Mouse (Mus musculus): Measurements from ENCODE around the gene Pomc. TPM values are rescaled to one million over a fixed set of nuclear protein-coding genes. Genes with fewer than 3 reads are reported as not detected.

Gene Pomc
- polyA plus RNA-seq, 1 experiment from 2014 or later = 2.6 TPM

DNA sequence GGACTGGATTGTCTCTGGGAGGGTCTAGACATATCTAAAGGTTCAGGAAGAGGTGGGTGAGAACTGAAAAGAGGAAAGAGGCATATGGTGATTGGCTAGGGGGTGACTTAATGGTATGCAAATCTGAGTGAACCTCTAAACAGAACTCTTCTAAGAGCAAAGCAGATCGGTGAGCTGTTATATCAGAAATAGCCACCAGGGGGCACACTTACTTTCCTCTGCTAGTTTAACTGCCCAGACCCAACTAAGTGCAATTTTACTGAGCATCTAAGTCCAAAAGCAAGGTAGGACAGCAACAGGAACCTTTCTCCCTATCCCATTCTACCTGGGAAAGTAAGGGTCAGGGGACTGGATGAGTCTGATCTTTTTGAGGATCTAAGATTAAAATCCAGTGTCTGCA is 29.0 kb downstream of the Pomc start:
- WGBS = 0% methylated on average over 1 of the region's 1 CpGs

DNA sequence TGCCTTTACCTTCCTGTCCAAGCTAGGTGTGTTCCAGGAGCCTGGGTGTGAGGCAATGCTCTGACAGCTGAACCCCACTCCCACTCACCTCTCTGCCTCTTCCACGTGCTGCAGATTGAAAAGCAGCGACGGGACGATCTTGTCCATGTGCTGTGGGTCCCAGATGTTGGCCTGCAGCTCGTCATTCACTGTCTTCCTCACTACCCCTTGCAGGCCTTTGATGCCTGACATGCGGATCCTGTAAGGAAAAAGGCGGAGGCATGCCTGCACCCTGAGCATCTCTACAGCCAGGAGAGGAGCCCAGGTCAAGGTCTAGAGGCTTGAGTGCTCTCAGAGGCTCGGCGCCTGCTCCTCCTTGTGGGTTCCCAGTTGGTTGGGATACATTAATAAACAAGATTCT is 29.7 kb downstream of the Pomc start:
- H3K4me2 ChIP-seq (ENCODE audit: low read depth, low read length) = no peak overlapping the region
- no peak overlapping the region for H3K9ac ChIP-seq (ENCODE audit: low read length)
- no peaks in the 10 kb centered on the region for H3K36me3 ChIP-seq (ENCODE audit: control insufficient read depth, insufficient read depth, low read length)
- no peaks in the 10 kb centered on the region for H3K9me3 ChIP-seq (ENCODE audit: control insufficient read depth, low read length)
- ATAC-seq (ENCODE audit: low read depth) = no peak
- peaks cover 11% of the 10 kb centered on the region for H3K4me1 ChIP-seq (replicated peaks; ENCODE audit: control insufficient read depth, insufficient read depth, low read length)
- H3K4me3 ChIP-seq (ENCODE audit: low read length) = no peak overlapping the region
- no peaks in the 10 kb centered on the region for H3K27me3 ChIP-seq (ENCODE audit: control insufficient read depth, insufficient read depth, low read depth, low read length)
- no peak overlapping the region for H3K27ac ChIP-seq (ENCODE audit: low read length)
- 64% methylated on average over 9 of the region's 9 CpGs for WGBS

More for the DNA sequence above, 29.0 kb downstream of the Pomc start:
- no peak for ATAC-seq (ENCODE audit: low read depth)
- Histone ChIP-seq H3K4me1 (replicated peaks; ENCODE audit: control insufficient read depth, insufficient read depth, low read length) (peaks cover 11% of the 10 kb centered on the region), H3K9ac (ENCODE audit: low read length) (no peak overlapping the region), H3K27ac (ENCODE audit: low read length) (no peak overlapping the region), H3K4me3 (ENCODE audit: low read length) (no peak overlapping the region), H3K27me3 (ENCODE audit: control insufficient read depth, insufficient read depth, low read depth, low read length) (no peaks in the 10 kb centered on the region), H3K4me2 (ENCODE audit: low read depth, low read length) (no peak overlapping the region), H3K36me3 (ENCODE audit: control insufficient read depth, insufficient read depth, low read length) (no peaks in the 10 kb centered on the region), H3K9me3 (ENCODE audit: control insufficient read depth, low read length) (no peaks in the 10 kb centered on the region)

DNA sequence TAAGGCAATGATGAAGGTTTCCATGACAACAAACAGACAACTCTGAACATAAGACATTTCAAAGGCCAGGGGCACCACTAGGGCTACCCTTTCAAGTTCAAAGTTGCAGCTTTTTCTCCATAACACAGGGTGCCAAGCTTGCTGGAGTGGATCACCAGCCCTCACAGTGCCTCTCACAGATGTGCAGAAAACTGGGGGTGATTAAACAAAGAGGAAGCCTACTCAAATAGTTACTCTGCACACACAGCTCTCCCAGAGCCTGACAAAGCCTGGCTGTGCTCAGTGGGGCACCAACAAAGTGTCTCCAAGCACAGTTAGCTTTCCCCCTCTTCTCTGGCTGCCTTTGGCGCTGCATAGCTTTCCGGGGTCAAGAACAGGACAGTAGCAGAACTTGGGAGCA is 35.2 kb downstream of the Pomc start:
- no peak overlapping the region for H3K9ac ChIP-seq (ENCODE audit: low read length)
- H3K36me3 ChIP-seq (ENCODE audit: control insufficient read depth, insufficient read depth, low read length) = no peaks in the 10 kb centered on the region
- ATAC-seq (ENCODE audit: low read depth) = no peak
- no peaks in the 10 kb centered on the region for H3K9me3 ChIP-seq (ENCODE audit: control insufficient read depth, low read length)
- H3K27me3 ChIP-seq (ENCODE audit: control insufficient read depth, insufficient read depth, low read depth, low read length) = no peaks in the 10 kb centered on the region
- H3K4me3 ChIP-seq (ENCODE audit: low read length) = no peak overlapping the region
- H3K4me2 ChIP-seq (ENCODE audit: low read depth, low read length) = no peak overlapping the region
- WGBS = 51% methylated on average over 2 of the region's 2 CpGs
- no peaks in the 10 kb centered on the region for H3K4me1 ChIP-seq (replicated peaks; ENCODE audit: control insufficient read depth, insufficient read depth, low read length)
- no peak overlapping the region for H3K27ac ChIP-seq (ENCODE audit: low read length)

DNA sequence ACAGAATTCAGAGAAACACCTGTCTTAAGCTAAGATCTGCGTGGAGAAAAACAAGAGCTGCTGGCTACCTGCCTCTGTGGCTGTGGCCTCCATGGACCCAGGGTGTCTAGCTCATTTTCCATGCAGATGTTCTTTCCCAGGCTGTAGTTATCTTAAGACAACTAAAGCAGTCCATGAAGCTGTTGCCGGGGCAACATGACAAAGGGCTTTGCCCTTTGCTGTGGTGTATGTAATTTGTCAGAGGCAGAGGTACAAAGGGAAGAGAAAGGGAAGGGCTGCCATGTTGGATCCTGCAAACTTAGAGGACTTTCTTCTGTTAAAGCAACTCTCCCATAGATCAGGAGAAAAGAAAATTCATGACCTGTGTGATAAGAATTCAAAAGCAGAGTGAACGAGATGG is 36.3 kb downstream of the Pomc start:
- Histone ChIP-seq H3K9ac (ENCODE audit: low read length) (no peak overlapping the region), H3K36me3 (ENCODE audit: control insufficient read depth, insufficient read depth, low read length) (no peaks in the 10 kb centered on the region), H3K27ac (ENCODE audit: low read length) (no peak overlapping the region), H3K4me1 (replicated peaks; ENCODE audit: control insufficient read depth, insufficient read depth, low read length) (no peaks in the 10 kb centered on the region), H3K9me3 (ENCODE audit: control insufficient read depth, low read length) (no peaks in the 10 kb centered on the region), H3K4me3 (ENCODE audit: low read length) (no peak overlapping the region), H3K4me2 (ENCODE audit: low read depth, low read length) (no peak overlapping the region), H3K27me3 (ENCODE audit: control insufficient read depth, insufficient read depth, low read depth, low read length) (no peaks in the 10 kb centered on the region)
- no peak for ATAC-seq (ENCODE audit: low read depth)
- 78% methylated on average over 3 of the region's 3 CpGs for WGBS

DNA sequence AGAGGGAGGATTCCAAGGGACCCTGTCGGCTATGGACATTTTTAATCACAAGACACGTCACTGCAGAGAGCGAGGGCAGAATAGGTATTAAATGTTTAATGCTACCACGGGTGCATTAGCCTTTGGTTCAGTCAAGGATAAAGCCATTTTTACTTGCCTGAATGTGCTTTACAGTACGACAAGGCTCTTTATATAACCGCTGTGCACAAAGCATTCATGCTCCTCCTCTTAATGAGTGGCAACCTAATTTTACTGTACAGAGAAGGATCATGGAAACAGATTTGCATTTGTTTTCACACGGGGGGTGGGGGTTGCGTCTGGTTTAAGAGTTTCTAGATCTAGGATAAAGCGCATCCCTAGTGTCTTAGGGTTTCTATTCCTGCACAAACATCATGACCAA is 42.0 kb downstream of the Pomc start:
- H3K27me3 ChIP-seq (ENCODE audit: control insufficient read depth, insufficient read depth, low read depth, low read length) = no peaks in the 10 kb centered on the region
- no peak overlapping the region for H3K27ac ChIP-seq (ENCODE audit: low read length)
- H3K9me3 ChIP-seq (ENCODE audit: control insufficient read depth, low read length) = no peaks in the 10 kb centered on the region
- H3K9ac ChIP-seq (ENCODE audit: low read length) = no peak overlapping the region
- no peaks in the 10 kb centered on the region for H3K36me3 ChIP-seq (ENCODE audit: control insufficient read depth, insufficient read depth, low read length)
- 80% methylated on average over 9 of the region's 9 CpGs for WGBS
- no peak overlapping the region for H3K4me3 ChIP-seq (ENCODE audit: low read length)
- H3K4me2 ChIP-seq (ENCODE audit: low read depth, low read length) = no peak overlapping the region
- ATAC-seq (ENCODE audit: low read depth) = no peak
- H3K4me1 ChIP-seq (replicated peaks; ENCODE audit: control insufficient read depth, insufficient read depth, low read length) = no peaks in the 10 kb centered on the region

DNA sequence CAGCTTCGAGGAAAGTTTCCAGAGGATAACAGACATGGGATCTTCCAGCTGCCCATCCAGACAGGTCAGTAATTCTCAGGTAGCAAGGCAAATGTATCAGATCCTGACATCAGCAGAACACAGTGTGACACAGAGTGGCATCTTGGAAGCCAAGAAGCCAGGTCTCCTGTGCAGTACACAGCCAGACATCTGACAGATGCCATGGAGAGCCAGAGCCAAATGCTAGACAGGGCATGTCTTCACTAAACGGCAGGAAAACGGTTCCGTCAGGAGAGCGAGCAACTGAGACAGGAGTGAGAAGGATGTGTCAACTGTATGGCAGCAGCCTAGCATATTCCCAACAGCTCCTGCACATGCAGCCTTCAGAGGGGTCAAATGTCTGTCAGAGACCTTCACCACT is 45.7 kb downstream of the Pomc start:
- no peaks in the 10 kb centered on the region for H3K27me3 ChIP-seq (ENCODE audit: control insufficient read depth, insufficient read depth, low read depth, low read length)
- WGBS = 83% methylated on average over 5 of the region's 5 CpGs
- no peak for ATAC-seq (ENCODE audit: low read depth)
- no peak overlapping the region for H3K4me2 ChIP-seq (ENCODE audit: low read depth, low read length)
- H3K27ac ChIP-seq (ENCODE audit: low read length) = no peak overlapping the region
- H3K4me1 ChIP-seq (replicated peaks; ENCODE audit: control insufficient read depth, insufficient read depth, low read length) = no peaks in the 10 kb centered on the region
- H3K36me3 ChIP-seq (ENCODE audit: control insufficient read depth, insufficient read depth, low read length) = no peaks in the 10 kb centered on the region
- H3K4me3 ChIP-seq (ENCODE audit: low read length) = no peak overlapping the region
- no peak overlapping the region for H3K9ac ChIP-seq (ENCODE audit: low read length)
- H3K9me3 ChIP-seq (ENCODE audit: control insufficient read depth, low read length) = no peaks in the 10 kb centered on the region

DNA sequence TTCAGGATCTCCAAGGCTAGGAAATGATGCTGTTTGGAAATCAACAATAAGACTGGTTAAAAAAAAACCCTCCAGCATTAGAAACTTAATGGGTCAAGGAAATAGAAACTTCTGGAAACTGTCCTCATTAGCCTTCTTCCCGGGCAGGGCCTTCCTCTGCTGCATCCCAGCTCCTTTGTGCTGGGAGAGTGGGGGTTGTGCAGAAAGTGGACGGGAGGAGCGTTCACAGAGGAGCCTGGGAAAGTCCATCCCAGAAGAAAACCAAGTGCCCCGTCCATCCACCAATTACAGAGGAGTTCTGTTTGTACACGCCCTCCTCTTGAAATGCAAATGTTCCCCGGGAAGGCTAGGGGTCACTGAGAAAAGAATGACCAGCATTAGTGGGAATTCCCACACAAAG is 49.9 kb downstream of the Pomc start:
- WGBS = 25% methylated on average over 6 of the region's 6 CpGs
- Histone ChIP-seq H3K27me3 (ENCODE audit: control insufficient read depth, insufficient read depth, low read depth, low read length) (no peaks in the 10 kb centered on the region), H3K4me3 (ENCODE audit: low read length) (no peak overlapping the region), H3K4me2 (ENCODE audit: low read depth, low read length) (no peak overlapping the region), H3K9ac (ENCODE audit: low read length) (no peak overlapping the region), H3K36me3 (ENCODE audit: control insufficient read depth, insufficient read depth, low read length) (no peaks in the 10 kb centered on the region), H3K9me3 (ENCODE audit: control insufficient read depth, low read length) (no peaks in the 10 kb centered on the region), H3K4me1 (replicated peaks; ENCODE audit: control insufficient read depth, insufficient read depth, low read length) (peaks cover 14% of the 10 kb centered on the region), H3K27ac (ENCODE audit: low read length) (no peak overlapping the region)
- 0 out of 2 replicates have a peak, but pooled peaks have one; percentile 24 for ATAC-seq (ENCODE audit: low read depth)

DNA sequence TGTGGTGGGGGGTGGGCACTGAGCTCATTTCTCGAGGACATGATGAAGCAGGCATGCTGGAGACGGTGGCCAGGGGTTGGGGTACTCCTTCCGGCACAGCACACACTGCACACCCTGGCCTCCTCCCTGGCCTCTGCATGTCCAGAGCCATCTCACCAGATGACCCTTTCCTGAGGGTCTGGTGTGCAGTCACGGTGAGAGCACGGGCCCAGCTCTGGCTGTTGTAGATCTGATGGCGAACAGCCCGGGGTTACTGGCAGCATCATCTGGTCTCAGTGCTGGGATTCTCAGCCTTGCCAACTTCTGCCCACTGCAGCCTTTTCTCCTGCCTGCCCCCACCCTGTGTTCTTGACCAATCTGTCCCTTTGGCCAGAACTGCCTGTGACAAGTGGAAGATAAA is 51.3 kb downstream of the Pomc start:
- 60% methylated on average over 7 of the region's 7 CpGs for WGBS

DNA sequence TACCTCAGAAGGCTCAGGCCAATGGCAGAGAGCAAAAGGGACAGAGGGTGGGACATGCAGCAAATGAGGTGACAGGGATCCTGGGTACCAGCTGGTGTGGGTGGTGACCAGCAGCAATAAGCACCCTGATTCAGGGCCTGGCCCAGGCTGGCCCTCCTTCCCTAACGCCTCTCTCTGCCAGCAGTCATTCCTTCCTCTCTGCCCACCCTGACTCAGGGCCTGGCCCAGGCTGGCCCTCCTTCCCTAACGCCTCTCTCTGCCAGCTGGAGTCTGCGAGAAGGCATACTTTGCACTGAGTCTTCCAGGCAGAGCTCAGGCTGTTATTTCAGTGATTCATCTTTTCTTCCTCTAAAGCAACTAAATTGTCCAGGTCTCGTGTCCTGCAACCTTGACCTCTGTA is 52.4 kb downstream of the Pomc start:
- ATAC-seq (ENCODE audit: low read depth) = peak; percentile 84

More for the DNA sequence above, 51.3 kb downstream of the Pomc start:
- H3K9me3 ChIP-seq (ENCODE audit: control insufficient read depth, low read length) = no peaks in the 10 kb centered on the region
- H3K4me1 ChIP-seq (replicated peaks; ENCODE audit: control insufficient read depth, insufficient read depth, low read length) = peaks cover 14% of the 10 kb centered on the region
- no peak for ATAC-seq (ENCODE audit: low read depth)
- H3K27ac ChIP-seq (ENCODE audit: low read length) = no peak overlapping the region
- H3K4me2 ChIP-seq (ENCODE audit: low read depth, low read length) = no peak overlapping the region
- H3K9ac ChIP-seq (ENCODE audit: low read length) = no peak overlapping the region
- H3K27me3 ChIP-seq (ENCODE audit: control insufficient read depth, insufficient read depth, low read depth, low read length) = no peaks in the 10 kb centered on the region
- no peak overlapping the region for H3K4me3 ChIP-seq (ENCODE audit: low read length)
- no peaks in the 10 kb centered on the region for H3K36me3 ChIP-seq (ENCODE audit: control insufficient read depth, insufficient read depth, low read length)

DNA sequence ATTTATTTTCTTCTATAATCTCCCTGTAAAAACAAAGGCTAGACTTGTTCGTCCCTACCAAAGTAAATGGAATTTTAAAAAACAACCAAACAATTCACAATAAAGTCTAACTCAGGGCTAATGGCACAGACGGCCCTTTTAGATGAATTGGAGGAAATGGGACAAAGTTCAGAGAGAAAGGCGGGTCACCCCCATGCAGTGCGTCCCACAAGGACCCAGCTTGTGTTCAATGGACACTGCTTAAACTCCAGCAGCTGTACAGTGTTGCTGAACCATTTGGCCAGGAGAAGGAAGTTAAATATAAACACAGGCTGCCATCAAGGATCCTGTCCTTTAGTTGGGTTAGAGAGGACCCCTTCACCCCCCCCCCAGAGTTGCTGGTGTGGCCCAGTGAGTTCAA is 53.0 kb downstream of the Pomc start:
- H3K27ac ChIP-seq (ENCODE audit: low read length) = peak overlapping the region; percentile 66
- ATAC-seq (ENCODE audit: low read depth) = peak; percentile 83
- H3K27me3 ChIP-seq (ENCODE audit: control insufficient read depth, insufficient read depth, low read depth, low read length) = no peaks in the 10 kb centered on the region
- H3K9me3 ChIP-seq (ENCODE audit: control insufficient read depth, low read length) = no peaks in the 10 kb centered on the region
- no peak overlapping the region for H3K4me2 ChIP-seq (ENCODE audit: low read depth, low read length)
- H3K4me1 ChIP-seq (replicated peaks; ENCODE audit: control insufficient read depth, insufficient read depth, low read length) = peaks cover 14% of the 10 kb centered on the region
- no peaks in the 10 kb centered on the region for H3K36me3 ChIP-seq (ENCODE audit: control insufficient read depth, insufficient read depth, low read length)
- WGBS = 36% methylated on average over 4 of the region's 4 CpGs
- H3K4me3 ChIP-seq (ENCODE audit: low read length) = no peak overlapping the region
- H3K9ac ChIP-seq (ENCODE audit: low read length) = no peak overlapping the region

More for the DNA sequence above, 52.4 kb downstream of the Pomc start:
- Histone ChIP-seq H3K4me2 (ENCODE audit: low read depth, low read length) (no peak overlapping the region), H3K9ac (ENCODE audit: low read length) (no peak overlapping the region), H3K27me3 (ENCODE audit: control insufficient read depth, insufficient read depth, low read depth, low read length) (no peaks in the 10 kb centered on the region), H3K9me3 (ENCODE audit: control insufficient read depth, low read length) (no peaks in the 10 kb centered on the region), H3K4me1 (replicated peaks; ENCODE audit: control insufficient read depth, insufficient read depth, low read length) (peaks cover 14% of the 10 kb centered on the region), H3K27ac (ENCODE audit: low read length) (peak overlapping the region; percentile 56), H3K4me3 (ENCODE audit: low read length) (no peak overlapping the region), H3K36me3 (ENCODE audit: control insufficient read depth, insufficient read depth, low read length) (no peaks in the 10 kb centered on the region)
- WGBS = 39% methylated on average over 3 of the region's 4 CpGs

Measured in lung, embryonic 16.5 days (tissue).